Mouse (Mus musculus): ENCODE results near the gene Pdcd2.

Pdcd2 gene

DNA sequence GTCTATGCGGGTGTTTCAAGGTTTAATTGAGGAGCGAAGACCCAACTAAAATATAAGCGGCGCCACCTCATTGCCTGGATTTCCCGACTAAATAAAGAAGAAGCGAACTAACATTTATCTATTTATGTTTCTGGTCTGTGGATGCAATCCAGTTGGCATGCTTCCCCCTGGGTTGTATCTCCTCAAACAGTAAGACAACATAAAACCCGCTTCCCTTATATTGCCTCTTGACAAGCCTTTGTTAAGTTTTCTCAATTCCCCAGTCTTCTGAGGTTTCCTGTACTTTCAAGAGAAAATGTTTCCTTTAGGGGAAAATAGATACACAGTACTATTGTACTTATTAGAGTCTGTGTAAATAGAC is 28.4 kb downstream of the Pdcd2 start:
- DNase-seq (ENCODE audit: low spot score): no peak

DNA sequence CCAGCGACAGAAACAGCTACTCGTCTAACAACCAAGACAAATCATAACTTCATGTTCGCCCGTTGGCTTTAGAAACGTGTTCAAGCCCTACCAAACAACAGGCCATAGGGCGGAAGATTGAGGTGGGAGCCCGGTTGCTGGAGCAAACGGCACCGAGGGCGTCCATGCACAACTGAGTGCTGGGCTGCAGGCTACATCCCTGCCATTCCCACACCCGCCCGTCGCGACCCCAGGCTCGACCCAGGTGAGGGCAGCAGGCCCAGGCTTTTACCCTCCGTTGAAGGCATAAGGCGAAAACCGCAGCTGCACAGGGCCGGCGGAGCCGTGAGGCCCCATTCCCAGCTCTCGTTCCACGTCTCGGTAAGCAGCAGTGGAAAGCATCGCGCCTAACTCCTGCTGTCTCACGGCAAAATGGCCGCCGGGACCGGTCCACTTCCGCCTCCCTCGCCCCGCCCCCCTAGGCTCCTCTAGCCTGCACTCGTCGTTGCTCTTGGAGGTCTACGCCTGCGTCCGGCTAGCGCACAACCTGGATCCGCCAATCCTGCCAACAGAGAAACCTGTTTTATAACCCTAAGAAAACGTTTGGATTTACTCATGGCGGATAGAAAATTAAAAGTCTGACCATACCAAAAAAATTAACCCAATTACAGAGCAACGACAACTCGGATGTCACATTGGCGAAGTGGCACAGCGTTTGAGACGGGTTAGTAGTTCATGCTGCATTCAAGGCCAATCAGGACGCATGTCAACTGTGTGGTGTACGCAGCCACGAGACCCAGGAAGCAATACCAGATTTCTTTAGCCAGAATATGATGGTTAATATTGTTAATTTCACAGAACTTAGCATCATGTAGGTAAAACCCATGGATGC is 29.0 kb downstream of the Pdcd2 start:
- peak; percentile 97 for DNase-seq (ENCODE audit: low spot score)

DNA sequence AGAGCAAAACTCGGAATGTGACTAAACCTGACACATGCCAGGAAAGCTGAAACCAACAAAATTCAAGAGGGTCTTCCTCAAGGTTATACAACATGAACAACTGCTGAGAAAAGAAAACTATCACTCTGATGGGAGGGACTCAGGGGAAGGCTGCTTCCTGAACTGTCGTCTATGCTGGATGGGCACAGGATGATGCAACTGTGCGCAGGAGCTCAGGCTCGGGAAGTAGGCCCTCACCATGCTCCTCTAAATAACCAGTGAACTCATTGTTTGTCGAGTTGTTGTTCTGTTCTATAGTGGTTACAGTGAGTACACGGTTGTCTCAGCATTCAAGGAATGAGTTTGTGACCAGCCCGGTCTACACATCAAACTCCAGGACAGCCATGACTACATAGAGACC is 36.6 kb downstream of the Pdcd2 start:
- no peak for DNase-seq (ENCODE audit: low spot score)

DNA sequence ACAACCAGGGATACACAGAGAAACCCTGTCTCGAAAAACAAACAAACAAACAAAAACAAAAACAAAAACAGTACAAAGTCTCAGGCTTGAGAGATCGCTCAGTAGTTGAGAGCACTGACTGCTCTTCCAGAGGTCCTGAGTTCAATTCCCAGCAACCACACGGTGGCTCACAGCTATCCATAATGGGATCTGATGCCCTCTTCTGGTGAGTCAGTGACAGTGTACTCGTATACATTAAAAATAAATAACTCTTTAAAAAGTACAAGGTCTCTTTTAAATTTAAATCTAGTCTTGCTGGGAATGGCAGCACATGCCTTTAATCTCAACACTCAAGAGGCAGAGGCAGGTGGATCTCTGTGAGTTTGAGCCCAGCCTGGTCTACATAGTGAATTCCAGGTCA is 54.4 kb downstream of the Pdcd2 start:
- DNase-seq (ENCODE audit: low spot score): no peak
